Mouse (Mus musculus) testis, adult 2 months (tissue): Measurements from ENCODE around the gene Fnbp1. TPM values are rescaled to one million over a fixed set of nuclear protein-coding genes. Genes with fewer than 3 reads are reported as not detected.
A peak's percentile ranks its signal among the peaks of the same experiment; 100 is the strongest.

Source experiments
- H3K27ac ChIP-seq: fragments of 200-500 bp; 2 replicates; pipeline ENCODE4 v1.5.1; 2012; ENCODE audit warnings: low read depth, low read length; ENCODE audit not compliant: control insufficient read depth, insufficient read depth
- H3K27me3 ChIP-seq: fragments of 200-500 bp; 2 replicates; pipeline ENCODE4 v1.6.1; 2012; ENCODE audit warnings: mild to moderate bottlenecking, low read length, moderate library complexity; ENCODE audit not compliant: control insufficient read depth, insufficient read depth
- H3K36me3 ChIP-seq: fragments of 200-500 bp; 2 replicates; pipeline ENCODE4 v1.6.1; 2012; ENCODE audit warnings: mild to moderate bottlenecking, low read length; ENCODE audit not compliant: control insufficient read depth, insufficient read depth
- H3K4me1 ChIP-seq: fragments of 200-500 bp; 2 replicates; pipeline ENCODE4 v1.6.1; 2012; ENCODE audit warnings: low read length; ENCODE audit not compliant: control insufficient read depth, insufficient read depth
- H3K4me3 ChIP-seq: fragments of 200-500 bp; 2 replicates; pipeline ENCODE4 v1.5.1; 2012; ENCODE audit warnings: low read depth, mild to moderate bottlenecking, low read length, moderate library complexity, mixed read lengths; ENCODE audit not compliant: control insufficient read depth
- CTCF ChIP-seq: fragments of 200-500 bp; IDR thresholded peaks from 2 replicates; pipeline ENCODE4 v1.5.1; 2012; ENCODE audit warnings: low read depth, mild to moderate bottlenecking, inconsistent platforms, low read length, moderate library complexity; ENCODE audit not compliant: control insufficient read depth, insufficient read depth, insufficient replicate concordance
- POLR2A ChIP-seq: fragments of 200-500 bp; IDR thresholded peaks from 2 replicates; pipeline ENCODE4 v1.6.1; 2012; ENCODE audit warnings: low read depth, mild to moderate bottlenecking, inconsistent platforms, low read length, moderate library complexity; ENCODE audit not compliant: control insufficient read depth
- polyA plus RNA-seq: library from polyadenylated mRNA; depleted of rRNA; stranded (reverse); fragments of >200 nt; gene quantifications from 2 replicates; pipeline ENCODE4 v1.2.3, GENCODE M21; 2012

The Fnbp1 gene
- polyA plus RNA-seq, 1 experiment: 6.3 TPM

GRCm38 (mm10) chr2:31150762-31151161 is 9.0 kb upstream of the Fnbp1 start:
- H3K36me3 ChIP-seq: peaks cover 1% of the 10 kb centered on the region; the same call in 1 of the 2 replicates
- TF ChIP-seq POLR2A: no peak
- no peak for TF ChIP-seq CTCF
- H3K27me3 ChIP-seq: no peaks in the 10 kb centered on the region
- no peak overlapping the region for H3K4me3 ChIP-seq
- H3K4me1 ChIP-seq: peaks cover 3% of the 10 kb centered on the region
- no peak overlapping the region for H3K27ac ChIP-seq

- Histone ChIP-seq H3K4me1 (peaks cover 8% of the 10 kb centered on the region), H3K36me3 (peaks cover 1% of the 10 kb centered on the region; the same call in 1 of the 2 replicates), H3K4me3 (no peak overlapping the region), H3K27ac (no peak overlapping the region), H3K27me3 (no peaks in the 10 kb centered on the region)
- TF ChIP-seq POLR2A (no peak), CTCF (no peak)
Observed at GRCm38 (mm10) chr2:31147054-31147453, 5.2 kb upstream of the Fnbp1 start.

GRCm38 (mm10) chr2:31144901-31145300 is 3.1 kb upstream of the Fnbp1 start:
- Histone ChIP-seq H3K36me3 (peaks cover 1% of the 10 kb centered on the region; the same call in 1 of the 2 replicates), H3K27me3 (no peaks in the 10 kb centered on the region), H3K27ac (no peak overlapping the region), H3K4me1 (peaks cover 19% of the 10 kb centered on the region), H3K4me3 (no peak overlapping the region)
- TF ChIP-seq CTCF: no peak
- no peak for TF ChIP-seq POLR2A

DNA sequence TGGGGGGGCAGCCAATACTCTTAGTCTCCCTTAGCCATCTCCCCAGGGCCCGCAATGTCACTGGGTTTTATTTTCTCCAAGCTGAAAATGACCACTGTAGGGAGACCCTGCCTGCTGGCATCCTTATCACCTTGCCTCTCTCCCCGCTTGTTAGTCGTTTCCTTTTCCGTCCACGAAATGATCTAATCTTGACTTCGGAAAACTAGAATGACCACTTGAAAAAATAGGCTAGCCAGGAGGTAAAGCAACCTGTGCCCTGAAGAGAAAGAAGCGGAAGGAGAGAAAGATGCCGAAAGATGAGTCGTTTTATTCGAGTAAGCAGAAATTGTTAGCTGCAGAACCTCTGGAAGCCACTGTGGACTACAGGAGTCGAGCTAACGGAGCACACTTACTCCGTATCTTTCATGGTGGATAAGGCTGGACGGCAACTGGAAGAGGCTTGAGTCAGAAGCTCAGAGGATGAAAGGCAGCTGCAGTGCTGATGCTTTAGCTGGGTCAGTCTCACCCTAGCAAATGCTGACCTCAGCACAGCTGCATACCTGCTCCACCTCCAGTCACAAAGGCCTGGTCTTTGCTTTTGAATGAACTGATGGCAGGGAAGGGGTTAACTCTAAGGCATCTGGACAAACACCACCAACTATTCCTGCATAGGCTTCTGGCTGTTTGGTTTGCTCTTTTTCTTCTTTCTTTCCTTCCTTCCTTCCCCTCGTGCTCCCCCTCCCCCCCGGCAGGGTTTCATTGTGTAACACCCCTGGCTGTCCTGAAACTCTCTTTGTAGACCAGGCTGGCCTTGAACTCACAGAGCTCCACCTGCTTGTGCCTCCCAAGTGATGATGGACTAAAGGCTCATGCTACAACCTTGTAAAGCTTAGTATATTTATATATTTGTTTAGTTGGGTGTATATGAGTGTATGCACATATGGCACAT is 2.2 kb upstream of the Fnbp1 start:
- Histone ChIP-seq H3K4me1 (peaks cover 20% of the 10 kb centered on the region), H3K36me3 (peaks cover 1% of the 10 kb centered on the region; the same call in 1 of the 2 replicates), H3K27ac (no peak overlapping the region), H3K4me3 (no peak overlapping the region), H3K27me3 (no peaks in the 10 kb centered on the region)
- TF ChIP-seq POLR2A: no peak
- TF ChIP-seq CTCF: no peak

GRCm38 (mm10) chr2:31143326-31143725 is 1.5 kb upstream of the Fnbp1 start:
- Histone ChIP-seq H3K4me1 (peaks cover 20% of the 10 kb centered on the region), H3K4me3 (no peak overlapping the region), H3K27ac (no peak overlapping the region), H3K36me3 (peaks cover 1% of the 10 kb centered on the region; the same call in 1 of the 2 replicates), H3K27me3 (no peaks in the 10 kb centered on the region)
- TF ChIP-seq CTCF (no peak), POLR2A (no peak)

DNA sequence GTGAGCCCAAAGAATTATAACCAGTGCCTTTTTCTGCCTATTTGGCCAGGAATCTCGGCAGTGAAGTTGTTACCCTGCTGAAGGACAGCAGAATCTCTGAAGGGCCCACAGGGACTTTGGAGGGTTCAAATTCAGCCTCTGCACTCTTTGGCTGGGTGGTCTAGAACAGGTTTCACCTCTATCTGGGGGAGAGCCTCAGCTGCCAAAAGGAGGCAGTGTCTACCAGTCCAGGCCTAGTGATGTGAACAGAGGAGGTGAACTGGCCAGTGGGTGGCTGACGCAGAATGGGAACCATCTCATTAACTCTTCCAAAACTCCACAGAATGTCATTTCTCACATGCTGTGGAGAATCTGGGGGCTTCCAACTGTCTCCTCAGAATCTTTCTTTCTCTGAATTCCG is 697 bp upstream of the Fnbp1 start:
- no peak for TF ChIP-seq POLR2A
- no peak for TF ChIP-seq CTCF
- H3K27ac ChIP-seq: peak overlapping the region; percentile 51; the same call in 1 of the 2 replicates
- H3K4me1 ChIP-seq: peaks cover 20% of the 10 kb centered on the region
- H3K36me3 ChIP-seq: peaks cover 1% of the 10 kb centered on the region; the same call in 1 of the 2 replicates
- H3K27me3 ChIP-seq: no peaks in the 10 kb centered on the region
- H3K4me3 ChIP-seq: peak overlapping the region; percentile 78

- Histone ChIP-seq H3K27ac (peak overlapping the region; percentile 7; the same call in 1 of the 2 replicates), H3K27me3 (no peaks in the 10 kb centered on the region), H3K4me1 (peaks cover 20% of the 10 kb centered on the region), H3K4me3 (peak overlapping the region; percentile 78), H3K36me3 (no peaks in the 10 kb centered on the region)
- TF ChIP-seq POLR2A (no peak), CTCF (no peak)
Observed at GRCm38 (mm10) chr2:31141074-31141866, 538 bp downstream of the Fnbp1 start.
